Mouse (Mus musculus) hindbrain, postnatal 0 days (tissue): Measurements from ENCODE around the gene Gm42420. TPM values are rescaled to one million over a fixed set of nuclear protein-coding genes. Genes with fewer than 3 reads are reported as not detected.

Experiments
- ATAC-seq: fragments of 200-750 bp; cut with Nextera tagmentation; 2 replicates; pipeline ENCODE4 v1.8.0; 2017; ENCODE audit warnings: mild to moderate bottlenecking, moderate TSS enrichment, moderate library complexity
- DNase-seq: peaks from one replicate; pipeline ENCODE4 v3.0.0-alpha.2; 2015; ENCODE audit warnings: low spot score
- H3K27ac ChIP-seq: fragments of 300-500 bp; sonication (generic); 2 replicates; pipeline ENCODE4 v1.5.1; 2014; ENCODE audit warnings: mild to moderate bottlenecking
- H3K27me3 ChIP-seq: fragments of 300-500 bp; sonication (generic); 2 replicates; pipeline ENCODE4 v1.6.1; 2014; ENCODE audit warnings: low read length, mixed read lengths; ENCODE audit not compliant: insufficient read depth
- H3K36me3 ChIP-seq: fragments of 300-500 bp; sonication (generic); 2 replicates; pipeline ENCODE4 v1.6.1; 2014; ENCODE audit warnings: low read length, mixed read lengths; ENCODE audit not compliant: insufficient read depth
- H3K4me1 ChIP-seq: fragments of 300-500 bp; sonication (generic); 2 replicates; pipeline ENCODE4 v1.6.1; 2014; ENCODE audit warnings: antibody characterized with exemption, low read length, mixed read lengths; ENCODE audit not compliant: insufficient read depth
- H3K4me2 ChIP-seq: fragments of 300-500 bp; sonication (generic); 2 replicates; pipeline ENCODE4 v1.6.1; 2014; ENCODE audit warnings: low read depth, mild to moderate bottlenecking, low read length, moderate library complexity, mixed read lengths
- H3K4me3 ChIP-seq: fragments of 300-500 bp; sonication (generic); 2 replicates; pipeline ENCODE4 v1.5.1; 2014; ENCODE audit warnings: low read length
- H3K9ac ChIP-seq: fragments of 300-500 bp; sonication (generic); replicated peaks from 2 replicates; pipeline ENCODE4 v1.6.1; 2014; ENCODE audit warnings: mild to moderate bottlenecking, low read length, moderate library complexity, mixed read lengths
- H3K9me3 ChIP-seq: fragments of 300-500 bp; sonication (generic); 2 replicates; pipeline ENCODE4 v1.6.1; 2016; ENCODE audit warnings: low read length, mixed read lengths
- CTCF ChIP-seq: IDR thresholded peaks from 2 replicates; pipeline ENCODE4 v1.5.1; 2016; ENCODE audit warnings: antibody characterized with exemption, control low read depth, low read depth
- WGBS: fragments of 180-500 bp; shearing (Covaris S2); extraction: QIAGEN DNeasy Blood & Tissue Kit; methylation state at CpG from one replicate; pipeline ENCODE4 v1.1.7; 2014; 5-methylcytosine and 5-hydroxymethylcytosine counted together
- polyA plus RNA-seq: library from polyadenylated mRNA; unstranded; fragments of >200 nt; fragmentation: Nextera tagmentation; extraction: Ambion mirVana; gene quantifications from 2 replicates; pipeline ENCODE4 v1.2.1, GENCODE M21; 2015
- total RNA-seq: library from RNA; depleted of rRNA; stranded (reverse); fragments of >200 nt; gene quantifications from 2 replicates; pipeline ENCODE4 v1.2.3, GENCODE M21; 2014

Gene Gm42420
- total and polyA plus RNA-seq, 2 experiments from 2014 or later, result 1.3 TPM; not detected in 1

DNA sequence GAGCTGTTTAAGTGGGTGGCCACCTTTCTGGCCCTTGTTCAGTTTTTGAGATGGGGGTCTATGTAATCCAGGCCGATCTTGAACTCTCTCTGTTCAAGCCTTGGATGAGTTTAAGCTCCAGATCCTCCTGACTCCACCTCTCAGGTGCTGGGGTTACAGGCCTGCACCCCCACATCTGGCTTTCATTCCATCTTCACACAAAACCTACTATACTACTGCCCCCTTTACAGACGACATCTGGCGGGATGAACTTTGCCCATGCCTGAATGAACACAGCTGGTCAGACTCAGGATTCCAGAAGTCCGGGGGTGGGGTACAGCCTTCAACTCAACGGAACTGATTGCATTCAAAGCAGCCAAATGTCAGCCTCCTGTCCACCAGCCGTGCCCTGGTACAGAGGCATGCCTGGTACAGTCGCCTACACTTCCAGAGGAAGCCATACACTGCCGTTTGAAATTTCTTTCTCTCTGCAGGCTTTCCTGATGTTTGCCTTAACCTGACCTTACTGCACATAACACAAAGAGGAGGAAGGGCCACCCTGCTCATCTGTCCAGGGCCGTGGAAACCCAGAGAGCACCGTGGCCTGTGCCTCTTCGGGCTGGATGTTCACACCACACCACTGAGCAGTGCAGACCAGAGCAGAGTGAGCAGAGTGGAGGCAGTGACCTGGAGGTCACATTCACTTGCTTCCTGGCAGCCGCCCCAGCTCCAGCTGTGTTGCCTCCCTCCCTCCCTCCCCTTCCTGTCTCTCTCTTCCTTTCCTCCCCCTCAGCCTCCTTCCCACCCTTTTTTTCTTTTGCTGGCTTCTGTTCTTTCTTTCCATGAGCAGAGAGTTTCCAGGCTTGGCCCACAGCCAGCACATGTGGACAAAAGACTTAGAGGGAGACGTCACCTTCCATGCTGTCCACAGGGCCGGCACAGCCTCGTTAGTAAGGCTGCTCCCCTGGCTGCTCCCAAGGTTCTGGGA is 42.6 kb upstream of the Gm42420 start:
- no peak overlapping the region for H3K9ac ChIP-seq
- 16% methylated on average over 15 of the region's 15 CpGs for WGBS
- no peak for TF ChIP-seq CTCF
- H3K27ac ChIP-seq, result peak overlapping the region; percentile 64
- no peaks in the 10 kb centered on the region for H3K27me3 ChIP-seq
- DNase-seq, result peak; percentile 82
- peak; percentile 84 for ATAC-seq
- H3K4me2 ChIP-seq, result no peak overlapping the region
- no peak overlapping the region for H3K4me3 ChIP-seq
- peaks cover 27% of the 10 kb centered on the region for H3K4me1 ChIP-seq
- H3K9me3 ChIP-seq, result no peaks in the 10 kb centered on the region
- H3K36me3 ChIP-seq, result no peaks in the 10 kb centered on the region

GRCm38 (mm10) chr6:39543769-39544420 is 41.7 kb upstream of the Gm42420 start:
- Histone ChIP-seq H3K27me3 (no peaks in the 10 kb centered on the region), H3K9me3 (no peaks in the 10 kb centered on the region), H3K36me3 (no peaks in the 10 kb centered on the region), H3K4me2 (0 out of 2 replicates have a peak overlapping the region, but pooled peaks have one; percentile 5), H3K9ac (no peak overlapping the region), H3K4me3 (no peak overlapping the region), H3K4me1 (peaks cover 27% of the 10 kb centered on the region), H3K27ac (peak overlapping the region; percentile 64)
- no peak for TF ChIP-seq CTCF
- DNase-seq, result no peak
- ATAC-seq, result no peak; the same call in 1 of the 2 replicates
- WGBS, result 29% methylated on average over 15 of the region's 15 CpGs

DNA sequence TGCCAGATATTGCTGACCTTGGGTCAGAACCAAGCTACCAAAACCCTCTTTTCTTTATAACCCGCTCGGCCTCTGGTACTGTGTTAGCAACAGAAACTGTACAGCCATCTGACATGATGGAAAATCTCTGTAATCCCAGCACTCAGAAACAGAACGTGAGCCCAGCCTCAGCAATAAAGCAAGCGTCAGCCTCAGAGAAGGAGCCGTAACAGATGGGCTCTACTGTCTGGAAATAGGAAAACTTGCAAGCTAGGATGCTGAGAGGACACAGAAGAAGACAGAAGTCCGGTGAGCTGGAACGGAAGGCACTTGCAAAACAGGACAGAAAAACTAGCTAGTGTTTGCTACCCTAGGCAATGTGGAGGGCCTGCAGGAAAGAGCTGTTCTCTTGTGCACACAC is 40.1 kb upstream of the Gm42420 start:
- no peak for TF ChIP-seq CTCF
- Histone ChIP-seq H3K4me3 (no peak overlapping the region), H3K27me3 (no peaks in the 10 kb centered on the region), H3K4me1 (peaks cover 16% of the 10 kb centered on the region; the same call in 1 of the 2 replicates), H3K9me3 (no peaks in the 10 kb centered on the region), H3K36me3 (no peaks in the 10 kb centered on the region), H3K9ac (no peak overlapping the region), H3K4me2 (no peak overlapping the region), H3K27ac (0 out of 2 replicates have a peak overlapping the region, but pooled peaks have one; percentile 5)
- ATAC-seq, result no peak
- WGBS, result 83% methylated on average over 7 of the region's 7 CpGs
- DNase-seq, result no peak

- Histone ChIP-seq H3K27me3 (no peaks in the 10 kb centered on the region), H3K4me3 (no peak overlapping the region), H3K9ac (no peak overlapping the region), H3K4me2 (no peak overlapping the region), H3K4me1 (peaks cover 10% of the 10 kb centered on the region; the same call in 1 of the 2 replicates), H3K36me3 (no peaks in the 10 kb centered on the region), H3K27ac (peak overlapping the region; percentile 3; the same call in 1 of the 2 replicates), H3K9me3 (no peaks in the 10 kb centered on the region)
- DNase-seq, result peak; percentile 41
- ATAC-seq, result peak; percentile 18; the same call in 1 of the 2 replicates
- 63% methylated on average over 5 of the region's 5 CpGs for WGBS
- no peak for TF ChIP-seq CTCF
Observed at GRCm38 (mm10) chr6:39548030-39548429, 37.5 kb upstream of the Gm42420 start.

GRCm38 (mm10) chr6:39551981-39552636 is 33.4 kb upstream of the Gm42420 start:
- ATAC-seq, result no peak
- no peak for DNase-seq

More at GRCm38 (mm10) chr6:39551981-39552636, 33.4 kb upstream of the Gm42420 start:
- no peak for TF ChIP-seq CTCF
- no peak overlapping the region for H3K4me3 ChIP-seq
- H3K4me2 ChIP-seq, result no peak overlapping the region
- H3K9me3 ChIP-seq, result no peaks in the 10 kb centered on the region
- H3K4me1 ChIP-seq, result peaks cover 15% of the 10 kb centered on the region
- H3K36me3 ChIP-seq, result no peaks in the 10 kb centered on the region
- WGBS, result 51% methylated on average over 8 of the region's 8 CpGs
- no peak overlapping the region; the same call in 1 of the 2 replicates for H3K9ac ChIP-seq
- peak overlapping the region; percentile 20; the same call in 1 of the 2 replicates for H3K27ac ChIP-seq
- no peaks in the 10 kb centered on the region for H3K27me3 ChIP-seq
